Mouse (Mus musculus): Measurements from ENCODE around the gene Slco4a1.

Slco4a1 gene

GRCm38 (mm10) chr2:180510867-180511266 is 54.8 kb downstream of the Slco4a1 start:
- DNase-seq: no peak

- peak; percentile 65 to 69 for DNase-seq
Measured at GRCm38 (mm10) chr2:180511875-180512661, 56.0 kb downstream of the Slco4a1 start.

GRCm38 (mm10) chr2:180513019-180513418 is 57.0 kb downstream of the Slco4a1 start:
- DNase-seq: peak; percentile 34 to 35

GRCm38 (mm10) chr2:180513835-180514234 is 57.8 kb downstream of the Slco4a1 start:
- no peak for DNase-seq

DNA sequence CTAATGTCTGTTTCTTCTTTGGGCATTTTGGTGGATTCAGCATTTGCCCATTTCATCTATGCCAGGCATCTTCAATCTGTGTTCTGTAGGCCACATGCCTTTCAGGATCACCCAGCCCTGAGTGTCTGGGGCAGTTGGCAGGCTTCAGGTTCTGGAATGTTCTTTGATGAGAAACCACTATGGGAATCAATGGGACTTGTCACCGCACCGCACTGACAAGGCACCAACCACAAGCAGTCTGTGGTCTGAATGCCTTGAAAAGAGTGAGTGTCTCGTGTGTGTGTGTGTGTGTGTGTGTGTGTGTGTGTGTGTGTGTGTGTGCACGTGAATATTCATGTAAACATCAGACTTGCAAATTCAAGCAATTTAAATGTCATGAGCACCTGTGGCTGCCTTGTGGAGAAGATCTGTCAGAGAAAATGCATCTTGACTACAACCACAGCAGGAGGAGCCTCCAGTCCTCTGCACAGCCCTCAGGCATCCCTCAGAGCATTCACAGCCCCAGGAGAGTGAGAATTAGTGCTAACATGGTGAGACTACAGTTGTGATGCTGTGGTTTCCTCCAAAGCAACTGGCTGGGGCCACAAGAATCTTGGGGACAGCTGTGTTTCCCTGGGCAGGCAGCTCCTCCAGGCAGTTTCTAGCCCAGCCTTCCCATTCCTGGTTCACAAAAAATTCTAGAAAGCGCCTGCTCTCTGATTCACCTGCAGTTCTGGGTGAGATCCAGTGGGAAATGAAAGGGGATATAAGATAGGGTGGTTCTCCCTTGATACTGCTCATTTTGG is 65.6 kb downstream of the Slco4a1 start:
- DNase-seq: no peak

GRCm38 (mm10) chr2:180522825-180523224 is 66.8 kb downstream of the Slco4a1 start:
- no peak for DNase-seq

All from kidney, postnatal 4 days (tissue).